Mouse (Mus musculus): ENCODE measurements at regions not wholly inside any gene's neighbourhood (a gene's known extent, or its start where the extent isn't known, plus 50 kb on each side); places are given as distances from the start of the nearest gene placed in this dataset.

DNA sequence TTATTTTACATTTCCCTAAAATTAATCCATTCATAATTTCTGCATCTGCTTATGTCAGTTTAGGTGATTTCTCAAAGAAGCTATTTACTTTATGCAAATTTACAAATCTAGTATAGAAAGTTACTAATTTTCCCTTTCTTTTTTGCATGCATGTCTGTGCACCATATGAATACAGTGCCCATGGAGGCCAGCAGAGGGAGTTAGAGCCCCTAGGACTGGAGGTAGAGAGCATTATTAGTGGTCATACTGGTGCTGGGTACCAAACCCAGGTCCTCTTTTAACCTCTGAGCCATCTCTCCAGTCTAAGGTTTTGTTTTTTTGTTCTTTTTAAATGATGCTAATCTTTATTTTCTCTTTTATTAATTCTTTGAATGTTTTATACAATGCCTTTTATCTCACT is 184.9 kb upstream of the Wscd1 start (continued):
- TF ChIP-seq NRF1 (IDR thresholded peaks at IDR 0.05; ENCODE audit: insufficient read depth, low read depth, low read length, poor library complexity, severe bottlenecking): no peak

DNA sequence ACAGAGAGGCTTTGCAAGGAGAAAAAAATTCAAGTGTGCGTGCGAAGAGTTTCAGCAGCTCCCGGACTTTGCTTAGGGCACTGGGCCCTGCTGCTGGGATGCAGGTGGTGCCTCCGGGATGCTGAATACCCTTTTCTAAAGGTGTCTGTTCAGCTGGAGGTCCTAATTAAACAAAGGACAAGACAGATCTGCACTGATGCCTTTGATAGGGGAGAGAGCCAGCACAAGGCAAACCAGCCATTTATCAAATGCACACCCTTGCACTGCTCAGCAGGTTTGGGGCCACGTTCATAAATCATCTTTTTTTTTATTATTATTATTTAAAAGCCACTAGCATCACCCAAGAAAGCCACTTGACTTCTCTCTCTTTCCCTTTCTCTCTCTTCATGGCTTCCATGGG is 172.9 kb upstream of the Wscd1 start:
- Histone ChIP-seq H3K79me2 (ENCODE audit: control insufficient read depth, insufficient read depth, low read length, poor library complexity) (no peaks in the 10 kb centered on the region), H3K36me3 (ENCODE audit: control insufficient read depth in 1 of 2, insufficient read depth in 2 of 2, low read length in 2 of 2) (no peaks in the 10 kb centered on the region), H3K9me3 (replicated peaks; ENCODE audit: insufficient read depth, low read length) (no peaks in the 10 kb centered on the region), H3K27ac (ENCODE audit: control insufficient read depth, low read depth, low read length) (no peak overlapping the region), H3K4me3 (ENCODE audit: control insufficient read depth in 1 of 2, insufficient read depth in 1 of 2, low read depth in 2 of 2, low read length in 2 of 2) (no peak overlapping the region), H3K27me3 (ENCODE audit: control insufficient read depth in 1 of 2, insufficient read depth in 2 of 2, low read length in 2 of 2) (no peaks in the 10 kb centered on the region), H3K4me1 (ENCODE audit: control insufficient read depth in 1 of 2, insufficient read depth in 2 of 2, low read length in 2 of 2) (no peaks in the 10 kb centered on the region), H3K9ac (ENCODE audit: control insufficient read depth, low read depth, low read length, poor library complexity, severe bottlenecking) (no peak overlapping the region)
- TF ChIP-seq JUND (IDR thresholded peaks at IDR 0.05; ENCODE audit: low read depth, low read length): no peak
- no peak for TF ChIP-seq USF1 (IDR thresholded peaks at IDR 0.05; ENCODE audit: low read depth, low read length)
- TF ChIP-seq POLR2A (IDR thresholded peaks at IDR 0.05; ENCODE audit: control insufficient read depth in 1 of 2, insufficient read depth in 1 of 2, low read depth in 1 of 2, low read length in 2 of 2, poor library complexity in 1 of 2): no peak
- no peak for TF ChIP-seq CHD1 (IDR thresholded peaks at IDR 0.05; ENCODE audit: low read depth, low read length)
- TF ChIP-seq NELFE (IDR thresholded peaks at IDR 0.05; ENCODE audit: low read depth, low read length): no peak
- no peak for TF ChIP-seq ZMIZ1 (IDR thresholded peaks at IDR 0.05; ENCODE audit: low read depth, low read length)
- TF ChIP-seq TAL1 (IDR thresholded peaks at IDR 0.05; ENCODE audit: low read length): no peak
- no peak for TF ChIP-seq ZNF384 (IDR thresholded peaks at IDR 0.05; ENCODE audit: low read depth, low read length)
- TF ChIP-seq POLR2AphosphoS5 (IDR thresholded peaks at IDR 0.05; ENCODE audit: borderline replicate concordance, low read depth, low read length): no peak
- no peak for TF ChIP-seq ZKSCAN1 (IDR thresholded peaks at IDR 0.05; ENCODE audit: low read depth, low read length)
- no peak for TF ChIP-seq KAT2A (conservative IDR thresholded peaks at IDR 0.05; ENCODE audit: low read depth, low read length)
- no peak for TF ChIP-seq RCOR1 (IDR thresholded peaks at IDR 0.05; ENCODE audit: low read depth, low read length)
- no peak for TF ChIP-seq MAX (IDR thresholded peaks at IDR 0.05; ENCODE audit: low read length)
- no peak for TF ChIP-seq MYC (IDR thresholded peaks at IDR 0.05; ENCODE audit: low read depth, low read length)
- no peak for TF ChIP-seq GABPA (IDR thresholded peaks at IDR 0.05; ENCODE audit: low read depth, low read length)
- TF ChIP-seq UBTF (IDR thresholded peaks at IDR 0.05; ENCODE audit: borderline replicate concordance, insufficient read depth, low read depth, low read length): no peak
- TF ChIP-seq MYB (IDR thresholded peaks at IDR 0.05; ENCODE audit: low read depth, low read length): no peak
- no peak for TF ChIP-seq SIN3A (IDR thresholded peaks at IDR 0.05; ENCODE audit: low read length)
- TF ChIP-seq RAD21 (IDR thresholded peaks at IDR 0.05; ENCODE audit: low read depth, low read length): no peak
- DNase-seq (ENCODE audit: low read depth, low spot score): no peak

DNA sequence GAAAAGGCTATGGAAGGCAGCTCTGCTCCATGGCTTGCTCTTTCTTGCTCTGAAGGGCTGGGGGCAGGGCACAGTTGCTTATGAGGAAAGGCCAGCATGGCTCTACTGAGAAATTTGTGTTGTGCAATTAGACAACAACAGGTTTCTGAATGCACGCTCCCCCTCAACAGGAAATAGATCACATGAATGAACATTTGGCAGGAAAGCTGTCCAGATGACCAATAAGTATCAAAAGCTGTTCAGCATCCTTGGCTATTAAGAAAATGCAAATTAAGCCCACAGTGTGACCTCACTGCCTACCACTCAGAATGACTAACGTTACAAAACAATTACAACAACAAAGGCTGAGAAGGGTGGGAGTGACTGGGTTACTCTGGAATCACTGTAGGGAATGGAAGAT is 167.9 kb upstream of the Wscd1 start:
- no peak overlapping the region for H3K27ac ChIP-seq (ENCODE audit: control insufficient read depth, low read depth, low read length)
- no peaks in the 10 kb centered on the region for H3K9me3 ChIP-seq (replicated peaks; ENCODE audit: insufficient read depth, low read length)
- TF ChIP-seq ZNF384 (IDR thresholded peaks at IDR 0.05; ENCODE audit: low read depth, low read length) (no peak), POLR2A (IDR thresholded peaks at IDR 0.05; ENCODE audit: control insufficient read depth in 1 of 2, insufficient read depth in 1 of 2, low read depth in 1 of 2, low read length in 2 of 2, poor library complexity in 1 of 2) (no peak), TAL1 (IDR thresholded peaks at IDR 0.05; ENCODE audit: low read length) (no peak), KAT2A (conservative IDR thresholded peaks at IDR 0.05; ENCODE audit: low read depth, low read length) (no peak), GABPA (IDR thresholded peaks at IDR 0.05; ENCODE audit: low read depth, low read length) (no peak), POLR2AphosphoS2 (IDR thresholded peaks at IDR 0.05; ENCODE audit: low read length) (no peak), TBP (IDR thresholded peaks at IDR 0.05; ENCODE audit: low read depth, low read length) (no peak), HCFC1 (IDR thresholded peaks at IDR 0.05; ENCODE audit: low read depth, low read length) (no peak), E2F4 (IDR thresholded peaks at IDR 0.05; ENCODE audit: borderline replicate concordance, low read depth, low read length) (no peak), MYB (IDR thresholded peaks at IDR 0.05; ENCODE audit: low read depth, low read length) (no peak), BHLHE40 (IDR thresholded peaks at IDR 0.05; ENCODE audit: borderline replicate concordance, low read depth, low read length) (no peak), CHD1 (IDR thresholded peaks at IDR 0.05; ENCODE audit: low read depth, low read length) (no peak), ZKSCAN1 (IDR thresholded peaks at IDR 0.05; ENCODE audit: low read depth, low read length) (no peak), MYC (IDR thresholded peaks at IDR 0.05; ENCODE audit: low read depth, low read length) (no peak), ZMIZ1 (IDR thresholded peaks at IDR 0.05; ENCODE audit: low read depth, low read length) (no peak), MAZ (IDR thresholded peaks at IDR 0.05; ENCODE audit: low read depth, low read length) (no peak), CTCF (IDR thresholded peaks at IDR 0.05 in 2 of 3, conservative IDR thresholded peaks at IDR 0.05 in 1 of 3; ENCODE audit: control insufficient read depth in 1 of 3, insufficient read depth in 1 of 3, low read depth in 2 of 3, low read length in 3 of 3, poor library complexity in 1 of 3, severe bottlenecking in 1 of 3) (no peak)
- DNase-seq (ENCODE audit: low read depth, low spot score): no peak
- no peaks in the 10 kb centered on the region for H3K4me1 ChIP-seq (ENCODE audit: control insufficient read depth in 1 of 2, insufficient read depth in 2 of 2, low read length in 2 of 2)
- H3K36me3 ChIP-seq (ENCODE audit: control insufficient read depth in 1 of 2, insufficient read depth in 2 of 2, low read length in 2 of 2): no peaks in the 10 kb centered on the region
- H3K4me3 ChIP-seq (ENCODE audit: control insufficient read depth in 1 of 2, insufficient read depth in 1 of 2, low read depth in 2 of 2, low read length in 2 of 2): no peak overlapping the region
- H3K79me2 ChIP-seq (ENCODE audit: control insufficient read depth, insufficient read depth, low read length, poor library complexity): no peaks in the 10 kb centered on the region
- no peak overlapping the region for H3K9ac ChIP-seq (ENCODE audit: control insufficient read depth, low read depth, low read length, poor library complexity, severe bottlenecking)
- H3K27me3 ChIP-seq (ENCODE audit: control insufficient read depth in 1 of 2, insufficient read depth in 2 of 2, low read length in 2 of 2): no peaks in the 10 kb centered on the region
